Mouse (Mus musculus): ENCODE measurements around the gene Ccl22.

Gene Ccl22

GRCm38 (mm10) chr8:94778895-94779533, 33.6 kb downstream of the Ccl22 start:
- DNase-seq (ENCODE audit: extremely low spot score), result peak; percentile 4

GRCm38 (mm10) chr8:94779534-94780294, 34.3 kb downstream of the Ccl22 start:
- DNase-seq (ENCODE audit: extremely low spot score), result no peak

- no peak for DNase-seq (ENCODE audit: extremely low spot score)
Observed at GRCm38 (mm10) chr8:94780491-94781154, 35.2 kb downstream of the Ccl22 start.

GRCm38 (mm10) chr8:94781155-94781837, 35.9 kb downstream of the Ccl22 start:
- DNase-seq (ENCODE audit: extremely low spot score), result no peak

GRCm38 (mm10) chr8:94781838-94782235, 36.4 kb downstream of the Ccl22 start:
- DNase-seq (ENCODE audit: extremely low spot score), result peak; percentile 45

GRCm38 (mm10) chr8:94783890-94784289, 38.5 kb downstream of the Ccl22 start:
- no peak for DNase-seq (ENCODE audit: extremely low spot score)

GRCm38 (mm10) chr8:94785247-94785985, 40.0 kb downstream of the Ccl22 start:
- no peak for DNase-seq (ENCODE audit: extremely low spot score)

DNA sequence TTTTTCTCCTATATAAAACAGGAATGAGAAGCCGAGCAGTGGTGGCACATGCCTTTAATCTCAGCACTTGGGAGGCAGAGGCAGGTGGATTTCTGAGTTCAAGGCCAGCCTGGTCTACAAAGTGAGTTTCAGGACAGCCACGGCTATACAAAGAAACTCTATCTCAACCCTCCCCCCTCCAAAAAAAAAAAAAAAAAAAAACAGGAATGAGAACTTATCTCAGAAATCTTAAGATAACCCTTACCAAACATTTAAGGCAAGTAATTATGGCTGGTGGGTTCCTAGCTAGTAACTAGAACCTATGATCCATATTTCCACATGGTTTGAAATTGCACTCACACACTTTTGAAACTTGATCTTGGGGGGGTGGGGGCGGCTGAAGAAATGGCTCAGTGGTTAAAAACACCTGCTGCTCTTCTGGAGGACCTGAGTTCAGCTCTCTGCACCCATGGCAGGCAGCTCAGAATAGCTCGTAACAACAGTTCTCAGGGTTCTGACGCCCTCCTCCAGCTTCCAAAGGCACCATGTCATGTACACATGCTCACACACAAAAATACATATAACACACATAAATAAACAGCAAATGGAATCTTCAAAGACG, 40.7 kb downstream of the Ccl22 start:
- DNase-seq (ENCODE audit: extremely low spot score), result no peak

- DNase-seq (ENCODE audit: extremely low spot score), result no peak
Observed at GRCm38 (mm10) chr8:94787524-94788501, 42.4 kb downstream of the Ccl22 start.

GRCm38 (mm10) chr8:94789256-94789955, 44.0 kb downstream of the Ccl22 start:
- DNase-seq (ENCODE audit: extremely low spot score), result no peak

DNA sequence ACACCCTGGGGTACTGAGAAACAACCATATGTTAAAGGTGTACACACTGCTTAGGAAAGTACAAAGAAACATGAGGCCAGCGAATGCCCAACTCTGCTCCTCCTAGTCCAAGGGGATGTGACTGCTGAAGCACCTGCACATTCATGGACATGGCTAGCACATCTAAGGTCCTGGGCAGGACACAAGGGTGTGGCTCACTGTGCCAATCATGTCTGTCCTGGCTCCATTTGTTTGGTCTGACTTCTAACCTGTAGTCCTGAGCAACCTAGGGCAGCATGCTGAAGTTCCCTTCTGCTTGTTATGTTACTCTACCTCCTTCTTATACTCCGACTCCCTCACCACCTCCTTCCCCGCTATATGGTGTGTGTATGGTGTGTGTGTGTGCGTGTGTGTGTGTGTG, 49.0 kb downstream of the Ccl22 start:
- DNase-seq (ENCODE audit: extremely low spot score), result no peak

DNA sequence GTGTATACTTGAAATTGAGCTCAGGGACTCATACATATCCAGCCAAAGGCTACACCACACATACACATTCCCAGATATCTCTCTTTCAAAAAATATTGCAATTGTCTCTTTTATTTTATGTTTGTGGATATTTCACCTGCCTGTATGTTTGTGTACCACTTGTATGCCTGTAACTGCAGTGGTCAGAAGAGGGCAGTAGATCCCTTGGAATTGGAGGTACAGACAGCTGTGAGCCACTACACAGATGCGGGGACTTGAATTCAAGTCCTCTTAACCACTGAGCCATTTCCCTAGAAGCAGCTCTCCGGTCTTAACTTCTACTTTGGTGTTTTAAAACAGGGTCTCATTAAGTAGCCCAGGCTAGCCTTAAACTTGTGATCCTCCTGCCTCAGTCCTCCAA, 49.4 kb downstream of the Ccl22 start:
- no peak for DNase-seq (ENCODE audit: extremely low spot score)

DNA sequence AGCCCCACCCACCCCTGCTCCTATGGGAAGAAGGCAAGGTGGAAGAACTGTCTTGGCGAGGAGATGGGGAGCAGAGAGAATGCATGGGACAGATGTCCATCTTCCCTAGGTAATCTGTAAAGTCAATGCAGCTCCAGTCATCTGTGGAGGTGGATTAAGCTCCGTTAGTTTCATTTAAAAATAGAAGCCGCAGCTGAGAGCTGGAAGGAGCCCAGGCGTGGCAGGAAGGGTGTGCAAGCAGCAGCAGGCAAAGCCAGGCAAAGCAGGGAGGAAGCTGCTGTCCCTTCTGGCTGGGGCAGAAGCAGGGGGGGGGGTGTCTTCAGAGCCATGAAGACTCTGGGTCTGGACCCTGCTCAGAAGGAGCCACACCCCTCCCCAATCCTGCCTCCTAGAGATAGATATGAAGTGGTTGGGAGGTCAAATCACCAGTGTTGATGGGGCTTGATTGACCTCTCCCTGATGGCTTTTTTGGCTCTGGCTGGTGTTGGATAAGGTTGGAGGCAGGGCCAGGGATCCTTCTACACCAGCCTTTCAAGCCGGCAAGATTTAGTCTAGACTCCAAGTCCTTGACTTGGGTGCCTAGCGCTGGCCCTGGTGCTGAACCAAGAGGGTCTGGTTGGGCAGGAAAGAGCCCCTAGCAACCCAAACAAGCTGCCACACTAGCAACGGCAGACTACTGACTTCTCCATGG, 55.0 kb downstream of the Ccl22 start:
- no peak for DNase-seq (ENCODE audit: extremely low spot score)

Data from embryo, embryonic 9.5 days (tissue).